Mouse (Mus musculus) regulatory T cell (primary cell): ENCODE data around the gene Icam5.
"Not testable (repeated sequence)": the region's sequence is repeated elsewhere in the genome, so short reads cannot be mapped to it uniquely, and the experiment has no call there.

Experiments
- in situ Hi-C: fragments of 300-600 bp; cut with MboI, MseI; formaldehyde crosslinking; loops from one replicate; pipeline ENCODE4 v1.15.1; 2025; ENCODE audit warnings: high pct_unique_total_duplicates

Icam5 gene

GRCm38 (mm10) chr9:21031896-21032351, at the start of gene Icam5:
Icam5 (plus strand) TSS chr9:21032073.
- in situ Hi-C loops, result loop anchor here (5.0 kb wide), 1 partner anchor 115 kb away; the partner anchor contains the start of gene Cdc37

GRCm38 (mm10) chr9:20982171-20982570, 49.7 kb upstream of the Icam5 start:
- in situ Hi-C loops, result no loop called here

GRCm38 (mm10) chr9:20983169-20983568, 48.7 kb upstream of the Icam5 start:
- in situ Hi-C loops, result no loop called here

GRCm38 (mm10) chr9:20986952-20987686, 44.8 kb upstream of the Icam5 start:
- in situ Hi-C loops, result no loop called here

GRCm38 (mm10) chr9:20987953-20988352, 43.9 kb upstream of the Icam5 start:
- in situ Hi-C loops, result no loop called here

GRCm38 (mm10) chr9:20990861-20991260, 41.0 kb upstream of the Icam5 start:
- in situ Hi-C loops, result no loop called here

- in situ Hi-C loops, result no loop called here
Measured at GRCm38 (mm10) chr9:20991587-20991986, 40.3 kb upstream of the Icam5 start.

GRCm38 (mm10) chr9:20993165-20993898, 38.5 kb upstream of the Icam5 start:
- in situ Hi-C loops, result no loop called here

GRCm38 (mm10) chr9:20995069-20995468, 36.8 kb upstream of the Icam5 start:
- in situ Hi-C loops, result no loop called here

GRCm38 (mm10) chr9:20997065-20997464, 34.8 kb upstream of the Icam5 start:
- in situ Hi-C loops, result no loop called here

GRCm38 (mm10) chr9:20998337-20998736, 33.5 kb upstream of the Icam5 start:
- in situ Hi-C loops, result not testable (repeated sequence)

- in situ Hi-C loops, result loop anchor here (25.0 kb wide), 1 partner anchor 89 kb away; no protein-coding TSS in a partner anchor
Measured at GRCm38 (mm10) chr9:21000811-21001210, 31.1 kb upstream of the Icam5 start.

GRCm38 (mm10) chr9:21001651-21002200, 30.1 kb upstream of the Icam5 start:
- in situ Hi-C loops, result loop anchor here (25.0 kb wide), 1 partner anchor 89 kb away; no protein-coding TSS in a partner anchor

- in situ Hi-C loops, result loop anchor here (25.0 kb wide), 1 partner anchor 90 kb away; no protein-coding TSS in a partner anchor
Measured at GRCm38 (mm10) chr9:21002270-21002626, 29.6 kb upstream of the Icam5 start.

GRCm38 (mm10) chr9:21002627-21003551, 29.0 kb upstream of the Icam5 start, which contains the start of gene Mrpl4:
Mrpl4 (plus strand) TSS chr9:21002738.
- in situ Hi-C loops, result loop anchor here (25.0 kb wide), 1 partner anchor 91 kb away; no protein-coding TSS in a partner anchor

GRCm38 (mm10) chr9:21007313-21007952, 24.4 kb upstream of the Icam5 start:
- in situ Hi-C loops, result loop anchor here (25.0 kb wide), 1 partner anchor 95 kb away; no protein-coding TSS in a partner anchor

GRCm38 (mm10) chr9:21008007-21008406, 23.9 kb upstream of the Icam5 start:
- in situ Hi-C loops, result loop anchor here (25.0 kb wide), 1 partner anchor 96 kb away; no protein-coding TSS in a partner anchor

GRCm38 (mm10) chr9:21010362-21010761, 21.5 kb upstream of the Icam5 start:
- in situ Hi-C loops, result loop anchor here (25.0 kb wide), 1 partner anchor 98 kb away; no protein-coding TSS in a partner anchor

GRCm38 (mm10) chr9:21010939-21011541, 20.8 kb upstream of the Icam5 start:
- in situ Hi-C loops, result loop anchor here (25.0 kb wide), 1 partner anchor 99 kb away; no protein-coding TSS in a partner anchor

- in situ Hi-C loops, result loop anchor here (25.0 kb wide), 1 partner anchor 100 kb away; no protein-coding TSS in a partner anchor
Measured at GRCm38 (mm10) chr9:21011846-21012312, 20.0 kb upstream of the Icam5 start.
